Mouse (Mus musculus): Measurements from ENCODE around the gene Hemgn. TPM values are rescaled to one million over a fixed set of nuclear protein-coding genes. Genes with fewer than 3 reads are reported as not detected.

Gene Hemgn
- polyA plus RNA-seq, 1 experiment from 2014 or later, result 0.47 TPM

DNA sequence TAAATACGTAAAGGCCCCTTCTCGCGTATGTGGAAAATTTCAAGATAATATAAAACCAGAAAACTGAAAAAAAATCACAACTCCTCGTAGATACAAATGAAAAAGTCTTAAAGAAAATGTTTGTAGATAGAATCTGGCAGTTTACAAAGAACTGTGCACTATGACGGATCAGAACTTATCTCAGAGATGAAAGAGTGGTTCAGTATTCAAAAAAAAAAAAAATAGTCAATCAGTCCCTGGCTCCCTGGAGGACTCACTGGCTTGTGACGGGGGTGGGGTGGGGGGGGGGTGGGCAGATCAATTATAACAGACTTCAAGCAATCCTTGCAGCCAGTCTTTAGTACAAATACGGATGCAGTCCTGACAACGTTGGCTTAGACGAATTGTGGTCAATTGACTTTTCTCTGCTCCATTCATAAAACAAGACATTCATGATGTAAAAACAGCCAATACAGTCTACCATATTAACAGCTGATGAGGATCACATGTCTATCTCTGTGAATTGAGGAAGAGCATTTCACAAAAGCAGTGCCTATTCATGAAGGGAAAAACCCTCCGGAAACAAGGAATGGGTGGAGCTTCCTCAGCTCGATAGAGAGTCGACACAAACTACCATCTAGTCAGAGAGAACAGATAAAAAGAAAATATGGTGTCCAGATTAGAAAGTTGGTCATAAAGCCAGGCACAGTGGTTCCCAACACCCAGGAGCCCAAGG lies 53.6 kb downstream of the Hemgn start:
- no peaks in the 10 kb centered on the region for H3K36me3 ChIP-seq (ENCODE audit: control insufficient read depth, insufficient read depth, low read length)
- WGBS, result 75% methylated on average over 12 of the region's 12 CpGs
- H3K27ac ChIP-seq (replicated peaks; ENCODE audit: low read depth, low read length), result no peak overlapping the region
- H3K4me2 ChIP-seq (ENCODE audit: low read depth, low read length), result no peak overlapping the region
- no peak overlapping the region for H3K9ac ChIP-seq (ENCODE audit: low read depth, low read length)
- H3K4me3 ChIP-seq (ENCODE audit: low read depth, low read length), result no peak overlapping the region
- no peaks in the 10 kb centered on the region for H3K4me1 ChIP-seq (ENCODE audit: control insufficient read depth, insufficient read depth, low read length)
- DNase-seq (ENCODE audit: low spot score) (no peak), ATAC-seq (ENCODE audit: low read depth) (no peak)
- 0 out of 2 replicates have a peak, but pooled peaks cover 4% of the 10 kb centered on the region for H3K27me3 ChIP-seq (replicated peaks; ENCODE audit: control insufficient read depth, insufficient read depth, low read length)
- H3K9me3 ChIP-seq (ENCODE audit: control insufficient read depth, low read length), result no peaks in the 10 kb centered on the region

- 39% methylated on average over 12 of the region's 12 CpGs for WGBS
These were observed 56.8 kb downstream of the Hemgn start for GRCm38 (mm10) chr4:46356351-46357133.

DNA sequence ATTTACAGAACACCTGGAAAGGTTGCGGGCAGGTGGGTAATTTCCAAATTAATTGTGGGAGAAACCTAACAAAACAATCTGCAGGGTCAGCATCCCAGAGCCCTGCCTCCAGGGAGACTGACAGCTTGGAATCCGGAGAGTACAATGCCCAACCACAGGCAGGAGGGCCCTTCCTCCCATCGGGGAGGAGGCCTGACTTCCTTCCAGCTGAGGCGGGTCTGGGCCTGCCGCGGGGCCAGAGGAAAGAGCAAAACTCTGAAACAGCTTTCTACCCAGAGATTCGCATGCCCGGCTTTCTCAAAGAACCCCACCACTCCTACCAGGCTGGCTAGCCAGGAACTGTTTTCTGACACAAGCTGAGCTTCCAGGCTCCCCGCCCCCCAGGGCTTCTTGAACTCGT lies 60.3 kb downstream of the Hemgn start:
- DNase-seq (ENCODE audit: low spot score) (peak; percentile 61), ATAC-seq (ENCODE audit: low read depth) (peak; percentile 60; the same call in 1 of the 2 replicates)
- H3K36me3 ChIP-seq (ENCODE audit: control insufficient read depth, insufficient read depth, low read length), result no peaks in the 10 kb centered on the region
- WGBS, result 16% methylated on average over 8 of the region's 10 CpGs
- 0 out of 2 replicates have a peak overlapping the region, but pooled peaks have one; percentile 8 for H3K9ac ChIP-seq (ENCODE audit: low read depth, low read length)
- peak overlapping the region; percentile 52; the same call in 1 of the 2 replicates for H3K27ac ChIP-seq (replicated peaks; ENCODE audit: low read depth, low read length)
- H3K4me2 ChIP-seq (ENCODE audit: low read depth, low read length), result no peak overlapping the region
- no peaks in the 10 kb centered on the region for H3K9me3 ChIP-seq (ENCODE audit: control insufficient read depth, low read length)
- H3K4me3 ChIP-seq (ENCODE audit: low read depth, low read length), result no peak overlapping the region
- H3K4me1 ChIP-seq (ENCODE audit: control insufficient read depth, insufficient read depth, low read length), result no peaks in the 10 kb centered on the region
- H3K27me3 ChIP-seq (replicated peaks; ENCODE audit: control insufficient read depth, insufficient read depth, low read length), result peaks cover 56% of the 10 kb centered on the region

More at GRCm38 (mm10) chr4:46356351-46357133, 56.8 kb downstream of the Hemgn start:
- DNase-seq (ENCODE audit: low spot score) (no peak), ATAC-seq (ENCODE audit: low read depth) (peak; percentile 30; the same call in 1 of the 2 replicates)
- Histone ChIP-seq H3K4me1 (ENCODE audit: control insufficient read depth, insufficient read depth, low read length) (no peaks in the 10 kb centered on the region), H3K9me3 (ENCODE audit: control insufficient read depth, low read length) (no peaks in the 10 kb centered on the region), H3K27ac (replicated peaks; ENCODE audit: low read depth, low read length) (no peak overlapping the region), H3K4me3 (ENCODE audit: low read depth, low read length) (no peak overlapping the region), H3K9ac (ENCODE audit: low read depth, low read length) (no peak overlapping the region), H3K36me3 (ENCODE audit: control insufficient read depth, insufficient read depth, low read length) (no peaks in the 10 kb centered on the region), H3K4me2 (ENCODE audit: low read depth, low read length) (no peak overlapping the region), H3K27me3 (replicated peaks; ENCODE audit: control insufficient read depth, insufficient read depth, low read length) (peaks cover 23% of the 10 kb centered on the region)

DNA sequence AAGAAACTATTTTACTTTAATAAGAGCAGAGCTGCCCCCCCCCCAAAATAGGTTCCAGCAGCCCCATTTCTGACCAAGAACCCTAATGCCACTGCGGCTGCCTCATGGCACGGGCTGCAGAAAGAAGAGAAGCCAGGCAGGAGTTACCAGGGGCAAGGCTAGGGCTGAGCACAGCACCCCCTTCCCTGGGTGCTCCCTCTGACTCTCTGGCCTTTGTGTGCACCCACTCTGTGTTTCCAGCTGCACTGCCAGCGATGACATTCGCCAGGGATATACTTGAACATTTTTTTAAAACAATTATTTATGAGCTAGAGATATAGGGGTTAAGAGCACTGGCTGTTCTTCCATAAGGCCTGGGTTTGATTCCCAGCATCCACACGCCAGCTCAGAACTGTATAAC lies 63.8 kb downstream of the Hemgn start:
- Histone ChIP-seq H3K4me1 (ENCODE audit: control insufficient read depth, insufficient read depth, low read length) (no peaks in the 10 kb centered on the region; the same call in 1 of the 2 replicates), H3K4me2 (ENCODE audit: low read depth, low read length) (no peak overlapping the region), H3K4me3 (ENCODE audit: low read depth, low read length) (no peak overlapping the region), H3K36me3 (ENCODE audit: control insufficient read depth, insufficient read depth, low read length) (no peaks in the 10 kb centered on the region), H3K9me3 (ENCODE audit: control insufficient read depth, low read length) (no peaks in the 10 kb centered on the region), H3K9ac (ENCODE audit: low read depth, low read length) (no peak overlapping the region), H3K27ac (replicated peaks; ENCODE audit: low read depth, low read length) (no peak overlapping the region), H3K27me3 (replicated peaks; ENCODE audit: control insufficient read depth, insufficient read depth, low read length) (peaks cover 85% of the 10 kb centered on the region)
- ATAC-seq (ENCODE audit: low read depth) (no peak), DNase-seq (ENCODE audit: low spot score) (no peak)
- 44% methylated on average over 5 of the region's 5 CpGs for WGBS

GRCm38 (mm10) chr4:46348897-46349296 lies 64.4 kb downstream of the Hemgn start:
- Histone ChIP-seq H3K4me1 (ENCODE audit: control insufficient read depth, insufficient read depth, low read length) (no peaks in the 10 kb centered on the region; the same call in 1 of the 2 replicates), H3K9ac (ENCODE audit: low read depth, low read length) (no peak overlapping the region), H3K27me3 (replicated peaks; ENCODE audit: control insufficient read depth, insufficient read depth, low read length) (peaks cover 92% of the 10 kb centered on the region), H3K4me2 (ENCODE audit: low read depth, low read length) (no peak overlapping the region), H3K27ac (replicated peaks; ENCODE audit: low read depth, low read length) (no peak overlapping the region), H3K4me3 (ENCODE audit: low read depth, low read length) (no peak overlapping the region), H3K36me3 (ENCODE audit: control insufficient read depth, insufficient read depth, low read length) (no peaks in the 10 kb centered on the region), H3K9me3 (ENCODE audit: control insufficient read depth, low read length) (no peaks in the 10 kb centered on the region)
- WGBS, result 17% methylated on average over 9 of the region's 9 CpGs
- ATAC-seq (ENCODE audit: low read depth) (no peak), DNase-seq (ENCODE audit: low spot score) (no peak)

DNA sequence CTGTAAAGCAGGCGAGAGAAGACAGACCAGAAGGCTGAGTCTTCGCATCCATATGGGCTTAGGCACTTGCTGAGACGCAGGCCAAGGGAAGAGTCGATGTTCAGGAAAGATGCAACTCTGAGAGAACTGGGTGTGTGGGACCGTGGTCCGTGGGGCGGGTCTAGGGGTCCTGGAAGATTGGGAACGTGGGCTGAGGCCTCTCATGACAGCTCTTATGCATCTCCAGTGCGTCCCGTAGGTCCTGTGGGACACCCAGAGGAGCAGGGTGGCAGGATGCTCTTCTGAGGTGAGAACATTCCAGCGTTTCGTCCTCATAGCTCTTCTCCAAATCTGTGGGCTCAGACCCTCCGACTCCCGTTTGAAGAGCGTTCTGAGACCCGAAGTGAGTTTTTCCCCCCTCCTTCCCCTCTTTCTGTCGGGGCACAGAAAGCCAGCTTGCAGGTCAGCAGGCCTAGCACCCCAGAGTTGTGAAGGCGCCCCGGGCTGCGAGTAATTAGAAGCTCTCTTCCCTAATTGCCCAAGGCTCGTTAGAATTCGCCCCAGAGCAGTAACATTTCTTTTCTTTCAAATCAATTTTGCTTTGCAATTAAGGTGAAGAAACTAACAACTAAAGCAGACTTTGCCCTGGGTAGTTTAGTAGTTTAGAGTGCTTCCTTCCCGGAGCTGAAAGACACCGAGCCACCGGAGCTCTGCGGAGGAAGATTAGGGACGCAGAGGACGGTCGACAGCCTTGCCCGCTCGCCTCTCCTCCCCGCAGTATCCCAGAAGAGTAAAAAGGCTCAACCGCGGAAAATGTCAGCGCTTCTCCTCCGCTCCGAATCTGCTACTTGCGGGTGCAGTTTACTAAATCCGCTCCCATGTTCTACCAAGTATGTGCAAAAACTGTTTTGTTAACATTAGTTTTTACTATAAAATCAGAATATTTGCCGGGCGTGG lies 65.5 kb downstream of the Hemgn start:
- no peak overlapping the region for H3K9ac ChIP-seq (ENCODE audit: low read depth, low read length)
- H3K36me3 ChIP-seq (ENCODE audit: control insufficient read depth, insufficient read depth, low read length), result no peaks in the 10 kb centered on the region
- 3% methylated on average over 41 of the region's 41 CpGs for WGBS
- H3K27me3 ChIP-seq (replicated peaks; ENCODE audit: control insufficient read depth, insufficient read depth, low read length), result peaks cover 94% of the 10 kb centered on the region
- H3K27ac ChIP-seq (replicated peaks; ENCODE audit: low read depth, low read length), result no peak overlapping the region
- H3K4me1 ChIP-seq (ENCODE audit: control insufficient read depth, insufficient read depth, low read length), result no peaks in the 10 kb centered on the region; the same call in 1 of the 2 replicates
- ATAC-seq (ENCODE audit: low read depth) (no peak), DNase-seq (ENCODE audit: low spot score) (no peak)
- 0 out of 2 replicates have a peak overlapping the region, but pooled peaks have one; percentile 6 for H3K4me3 ChIP-seq (ENCODE audit: low read depth, low read length)
- no peaks in the 10 kb centered on the region for H3K9me3 ChIP-seq (ENCODE audit: control insufficient read depth, low read length)
- H3K4me2 ChIP-seq (ENCODE audit: low read depth, low read length), result peak overlapping the region; percentile 2; the same call in 1 of the 2 replicates

DNA sequence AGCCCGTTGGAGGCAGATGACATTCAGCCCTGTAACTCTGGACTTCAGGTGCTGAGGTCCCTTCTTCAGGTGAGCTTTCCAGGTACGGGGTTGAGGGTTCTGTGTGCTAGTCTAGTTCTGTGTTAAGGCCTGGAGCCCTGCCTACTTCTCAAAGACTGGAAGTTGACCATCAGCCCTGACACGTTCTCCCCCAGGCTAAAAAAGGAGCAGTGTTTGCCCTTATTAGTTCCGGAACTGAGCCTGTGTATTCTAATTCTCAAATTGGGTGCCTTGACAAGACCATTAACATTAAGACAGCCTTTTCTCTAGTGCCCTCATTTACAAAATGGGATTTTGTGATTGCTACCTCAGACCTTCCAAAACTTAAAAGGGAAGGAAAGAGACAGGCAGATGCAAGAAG lies 66.2 kb downstream of the Hemgn start:
- 3% methylated on average over 4 of the region's 4 CpGs for WGBS
- Histone ChIP-seq H3K27ac (replicated peaks; ENCODE audit: low read depth, low read length) (no peak overlapping the region), H3K27me3 (replicated peaks; ENCODE audit: control insufficient read depth, insufficient read depth, low read length) (peaks cover 96% of the 10 kb centered on the region), H3K4me1 (ENCODE audit: control insufficient read depth, insufficient read depth, low read length) (no peaks in the 10 kb centered on the region; the same call in 1 of the 2 replicates), H3K4me2 (ENCODE audit: low read depth, low read length) (no peak overlapping the region), H3K9ac (ENCODE audit: low read depth, low read length) (no peak overlapping the region), H3K36me3 (ENCODE audit: control insufficient read depth, insufficient read depth, low read length) (no peaks in the 10 kb centered on the region), H3K4me3 (ENCODE audit: low read depth, low read length) (no peak overlapping the region), H3K9me3 (ENCODE audit: control insufficient read depth, low read length) (no peaks in the 10 kb centered on the region)
- DNase-seq (ENCODE audit: low spot score) (no peak), ATAC-seq (ENCODE audit: low read depth) (no peak)

- no peaks in the 10 kb centered on the region for H3K9me3 ChIP-seq (ENCODE audit: control insufficient read depth, low read length)
- DNase-seq (ENCODE audit: low spot score), result no peak
- H3K27ac ChIP-seq (replicated peaks; ENCODE audit: low read depth, low read length), result no peak overlapping the region
- H3K4me1 ChIP-seq (ENCODE audit: control insufficient read depth, insufficient read depth, low read length), result no peaks in the 10 kb centered on the region; the same call in 1 of the 2 replicates
- 21% methylated on average over 6 of the region's 6 CpGs for WGBS
- no peaks in the 10 kb centered on the region for H3K36me3 ChIP-seq (ENCODE audit: control insufficient read depth, insufficient read depth, low read length)
- no peak overlapping the region for H3K4me2 ChIP-seq (ENCODE audit: low read depth, low read length)
- peak overlapping the region; percentile 43; the same call in 1 of the 2 replicates for H3K4me3 ChIP-seq (ENCODE audit: low read depth, low read length)
- ATAC-seq (ENCODE audit: low read depth), result no peak
- no peak overlapping the region for H3K9ac ChIP-seq (ENCODE audit: low read depth, low read length)
- H3K27me3 ChIP-seq (replicated peaks; ENCODE audit: control insufficient read depth, insufficient read depth, low read length), result peaks cover 97% of the 10 kb centered on the region
These were observed 67.1 kb downstream of the Hemgn start for GRCm38 (mm10) chr4:46346221-46346620.
